Mouse (Mus musculus): ENCODE data around the gene Acsbg2.
"Not testable (repeated sequence)": the region's sequence is repeated elsewhere in the genome, so short reads cannot be mapped to it uniquely, and the experiment has no call there.

Gene Acsbg2

GRCm38 (mm10) chr17:56874237-56874636 is at the start of gene Acsbg2:
Acsbg2 (minus strand) TSS chr17:56874447.
- DNase-seq (ENCODE audit: low spot score): no peak

GRCm38 (mm10) chr17:56919725-56920124 is 45.5 kb upstream of the Acsbg2 start:
- DNase-seq (ENCODE audit: low spot score): no peak

GRCm38 (mm10) chr17:56917166-56917565 is 42.9 kb upstream of the Acsbg2 start:
- no peak for DNase-seq (ENCODE audit: low spot score)

GRCm38 (mm10) chr17:56913444-56913843 is 39.2 kb upstream of the Acsbg2 start:
- DNase-seq (ENCODE audit: low spot score): no peak

- DNase-seq (ENCODE audit: low spot score): no peak
Observed at GRCm38 (mm10) chr17:56913023-56913422, 38.8 kb upstream of the Acsbg2 start.

- not testable (repeated sequence) for DNase-seq (ENCODE audit: low spot score)
Observed at GRCm38 (mm10) chr17:56909764-56910163, 35.5 kb upstream of the Acsbg2 start.

- no peak for DNase-seq (ENCODE audit: low spot score)
Observed at GRCm38 (mm10) chr17:56907887-56908286, 33.6 kb upstream of the Acsbg2 start.

- DNase-seq (ENCODE audit: low spot score): peak; percentile 52
Observed at GRCm38 (mm10) chr17:56907096-56907495, 32.8 kb upstream of the Acsbg2 start.

GRCm38 (mm10) chr17:56906166-56906565 is 31.9 kb upstream of the Acsbg2 start:
- no peak for DNase-seq (ENCODE audit: low spot score)

- DNase-seq (ENCODE audit: low spot score): no peak
Observed at GRCm38 (mm10) chr17:56902698-56903097, 28.5 kb upstream of the Acsbg2 start.

- DNase-seq (ENCODE audit: low spot score): peak; percentile 70
Observed at GRCm38 (mm10) chr17:56897630-56898195, 23.5 kb upstream of the Acsbg2 start.

- DNase-seq (ENCODE audit: low spot score): no peak
Observed at GRCm38 (mm10) chr17:56896513-56897129, 22.4 kb upstream of the Acsbg2 start.

GRCm38 (mm10) chr17:56895368-56895918 is 21.2 kb upstream of the Acsbg2 start:
- DNase-seq (ENCODE audit: low spot score): no peak

- no peak for DNase-seq (ENCODE audit: low spot score)
Observed at GRCm38 (mm10) chr17:56890018-56890417, 15.8 kb upstream of the Acsbg2 start.

- no peak for DNase-seq (ENCODE audit: low spot score)
Observed at GRCm38 (mm10) chr17:56888050-56888449, 13.8 kb upstream of the Acsbg2 start.

- DNase-seq (ENCODE audit: low spot score): no peak
Observed at GRCm38 (mm10) chr17:56884809-56885208, 10.6 kb upstream of the Acsbg2 start.

GRCm38 (mm10) chr17:56884331-56884730 is 10.1 kb upstream of the Acsbg2 start:
- DNase-seq (ENCODE audit: low spot score): no peak

GRCm38 (mm10) chr17:56883612-56884011 is 9.4 kb upstream of the Acsbg2 start:
- DNase-seq (ENCODE audit: low spot score): peak; percentile 50

- DNase-seq (ENCODE audit: low spot score): no peak
Observed at GRCm38 (mm10) chr17:56877426-56877825, 3.2 kb upstream of the Acsbg2 start.

- DNase-seq (ENCODE audit: low spot score): no peak
Observed at GRCm38 (mm10) chr17:56876981-56877380, 2.7 kb upstream of the Acsbg2 start.

GRCm38 (mm10) chr17:56876465-56876864 is 2.2 kb upstream of the Acsbg2 start:
- DNase-seq (ENCODE audit: low spot score): no peak

GRCm38 (mm10) chr17:56874936-56875651 is 847 bp upstream of the Acsbg2 start, which contains the start of gene 1700061G19Rik:
1700061G19Rik (plus strand) TSS chr17:56875477.
- DNase-seq (ENCODE audit: low spot score): no peak

GRCm38 (mm10) chr17:56872512-56872911 is 1.7 kb downstream of the Acsbg2 start:
- DNase-seq (ENCODE audit: low spot score): no peak
